Comparison of ENCODE assay signal across 10 mouse cellular contexts in genomic region chr1:132530631-132531191, GRCm38 (mm10). TPM values are rescaled to one million over a fixed set of nuclear protein-coding genes. Genes with fewer than 3 reads are reported as not detected.
A peak's percentile ranks its signal among the peaks of the same experiment; 100 is the strongest.
DNase-seq lines count a peak whose midpoint lies in the region; ATAC-seq lines count a peak whose summit lies in the region.
"Had no signal": no experiment of that assay in that cellular context is flagged by ENCODE, and none has a peak within 500 bp of the region (broad histone marks: within the 10 kb centered on the region; RNA-seq: fewer than 3 reads in every experiment).

No protein-coding gene starts in this region.

- H3K27ac ChIP-seq in neural tube, embryonic 11.5 days (ENCODE audit: low read depth, low read length), result 0 out of 2 replicates have a peak overlapping the region, but pooled peaks have one; percentile 50
- peak overlapping the region; percentile 71; the same call in 1 of the 2 replicates for H3K27ac ChIP-seq in forebrain, embryonic 14.5 days (ENCODE audit: low read depth, low read length)
- H3K27ac ChIP-seq in limb, embryonic 12.5 days, result peak overlapping the region; percentile 56
- H3K27ac ChIP-seq in kidney, embryonic 14.5 days (ENCODE audit: low read depth, low read length), result no peak overlapping the region

- no peaks in the 10 kb centered on the region for H3K36me3 ChIP-seq in neural tube, embryonic 11.5 days (ENCODE audit: control insufficient read depth, insufficient read depth, low read length)
- peaks cover 29% of the 10 kb centered on the region for H3K36me3 ChIP-seq in forebrain, embryonic 14.5 days (ENCODE audit: control insufficient read depth, insufficient read depth, low read length)
- no peaks in the 10 kb centered on the region for H3K36me3 ChIP-seq in limb, embryonic 12.5 days
- H3K36me3 ChIP-seq in kidney, embryonic 14.5 days (ENCODE audit: control insufficient read depth, insufficient read depth, low read length), result no peaks in the 10 kb centered on the region

- no peaks in the 10 kb centered on the region for H3K27me3 ChIP-seq in neural tube, embryonic 11.5 days (ENCODE audit: control insufficient read depth, insufficient read depth, low read length)
- H3K27me3 ChIP-seq in forebrain, embryonic 14.5 days (replicated peaks; ENCODE audit: control insufficient read depth, insufficient read depth, low read length), result no peaks in the 10 kb centered on the region
- H3K27me3 ChIP-seq in limb, embryonic 12.5 days, result peaks cover 41% of the 10 kb centered on the region
- no peaks in the 10 kb centered on the region; the same call in 1 of the 2 replicates for H3K27me3 ChIP-seq in kidney, embryonic 14.5 days (ENCODE audit: control insufficient read depth, insufficient read depth, low read length)

- no peak overlapping the region for H3K4me3 ChIP-seq in neural tube, embryonic 11.5 days (ENCODE audit: low read depth, low read length)
- H3K4me3 ChIP-seq in forebrain, embryonic 14.5 days (ENCODE audit: low read depth, low read length), result no peak overlapping the region
- H3K4me3 ChIP-seq in limb, embryonic 12.5 days (replicated peaks), result no peak overlapping the region
- no peak overlapping the region for H3K4me3 ChIP-seq in kidney, embryonic 14.5 days (ENCODE audit: low read length)

- H3K4me2 ChIP-seq in neural tube, embryonic 11.5 days (ENCODE audit: low read depth), result no peak overlapping the region
- no peak overlapping the region for H3K4me2 ChIP-seq in forebrain, embryonic 14.5 days (ENCODE audit: low read length)
- H3K4me2 ChIP-seq in limb, embryonic 12.5 days, result peak overlapping the region; percentile 26
- H3K4me2 ChIP-seq in kidney, embryonic 14.5 days (replicated peaks; ENCODE audit: low read depth, low read length), result no peak overlapping the region

- peak; percentile 75 for DNase-seq in neural tube, embryonic 11.5 days (ENCODE audit: low spot score)
- no peak for DNase-seq in neural tube, embryonic 10.5 days (ENCODE audit: extremely low spot score, low spot score)
- DNase-seq in forebrain, embryonic 14.5 days (ENCODE audit: low spot score), result peak; percentile 71
- no peak for DNase-seq in gastrocnemius, adult 8-10 months (ENCODE audit: low spot score in 2 of 2)
- no peak for DNase-seq in urinary bladder, adult 2 months (ENCODE audit: low spot score)
- no peak for DNase-seq in Muller cell, postnatal 12 days (ENCODE audit: inconsistent ontology term)
- DNase-seq: adrenal gland, postnatal 10 days; kidney, adult 9 months had no signal

- no peak overlapping the region for H3K9ac ChIP-seq in neural tube, embryonic 11.5 days (ENCODE audit: low read length)
- no peak overlapping the region for H3K9ac ChIP-seq in forebrain, embryonic 14.5 days (ENCODE audit: low read length)
- H3K9ac ChIP-seq in limb, embryonic 12.5 days (replicated peaks), result peak overlapping the region; percentile 19; the same call in 1 of the 2 replicates
- no peak overlapping the region for H3K9ac ChIP-seq in kidney, embryonic 14.5 days (ENCODE audit: low read depth, low read length)

- 1% methylated on average over 5 of the region's 5 CpGs for WGBS in neural tube, embryonic 11.5 days
- WGBS in forebrain, embryonic 14.5 days, result 0% methylated on average over 5 of the region's 5 CpGs
- WGBS in limb, embryonic 12.5 days, result 3% methylated on average over 5 of the region's 5 CpGs
- WGBS in kidney, embryonic 14.5 days, result 10% methylated on average over 5 of the region's 5 CpGs

- H3K4me1 ChIP-seq in neural tube, embryonic 11.5 days (ENCODE audit: control insufficient read depth, insufficient read depth, low read length), result peaks cover 29% of the 10 kb centered on the region
- peaks cover 16% of the 10 kb centered on the region for H3K4me1 ChIP-seq in forebrain, embryonic 14.5 days (ENCODE audit: control insufficient read depth, insufficient read depth, low read length)
- H3K4me1 ChIP-seq in limb, embryonic 12.5 days (replicated peaks), result peaks cover 57% of the 10 kb centered on the region
- H3K4me1 ChIP-seq in kidney, embryonic 14.5 days (ENCODE audit: control insufficient read depth, insufficient read depth, low read length), result 0 out of 2 replicates have a peak, but pooled peaks cover 3% of the 10 kb centered on the region

- no peaks in the 10 kb centered on the region for H3K9me3 ChIP-seq in neural tube, embryonic 11.5 days (ENCODE audit: control insufficient read depth, low read length)
- no peaks in the 10 kb centered on the region for H3K9me3 ChIP-seq in forebrain, embryonic 14.5 days (replicated peaks; ENCODE audit: control insufficient read depth, low read length)
- no peaks in the 10 kb centered on the region for H3K9me3 ChIP-seq in limb, embryonic 12.5 days
- H3K9me3 ChIP-seq in kidney, embryonic 14.5 days (ENCODE audit: control insufficient read depth, low read length), result no peaks in the 10 kb centered on the region

- ATAC-seq in neural tube, embryonic 11.5 days (ENCODE audit: insufficient read depth, low FRiP score, low TSS enrichment), result peak; percentile 72
- peak; percentile 71 for ATAC-seq in forebrain, embryonic 14.5 days
- ATAC-seq in limb, embryonic 12.5 days (ENCODE audit: insufficient number of reproducible peaks, insufficient read depth, low FRiP score, low TSS enrichment, low read depth), result peak; percentile 21; the same call in 1 of the 2 replicates
- no peak for ATAC-seq in kidney, embryonic 14.5 days (ENCODE audit: low FRiP score, low TSS enrichment)

RNA-seq across cellular contexts. Expression of gene Cntn2, which starts 12.3 kb away (rescaled TPM):
- 53.2 and 59.9 TPM in 2 replicates for polyA plus RNA-seq in neural tube, embryonic 11.5 days (2014; fragmentation: Nextera tagmentation; extraction: Ambion mirVana)
- 68.0 and 102 TPM in 2 replicates for polyA plus RNA-seq in forebrain, embryonic 14.5 days (2014; fragmentation: Nextera tagmentation; extraction: Ambion mirVana)
- 0.76 and 2.1 TPM in 2 replicates for polyA plus RNA-seq in limb, embryonic 12.5 days (2016; fragmentation: Nextera tagmentation; extraction: Ambion mirVana)
- not detected for total RNA-seq in gastrocnemius, adult 8-10 months (2022)
- 0.03 and 0.04 TPM in 2 replicates for polyA plus RNA-seq in urinary bladder, adult 2 months (2012; rRNA removed)
- 0.26 and 0.32 TPM in 2 replicates for polyA plus RNA-seq in kidney, embryonic 14.5 days (2014; fragmentation: Nextera tagmentation; extraction: Ambion mirVana)

RNA-seq across cellular contexts. Expression of gene Tmem81, which starts 24.7 kb away (rescaled TPM):
- polyA plus RNA-seq in neural tube, embryonic 11.5 days (2014; fragmentation: Nextera tagmentation; extraction: Ambion mirVana), result 1.4 and 1.8 TPM in 2 replicates
- 0.74 and 1.1 TPM in 2 replicates for polyA plus RNA-seq in forebrain, embryonic 14.5 days (2014; fragmentation: Nextera tagmentation; extraction: Ambion mirVana)
- polyA plus RNA-seq in limb, embryonic 12.5 days (2016; fragmentation: Nextera tagmentation; extraction: Ambion mirVana), result 2.1 and 2.2 TPM in 2 replicates
- 1 to 10 TPM; 1.2 to 1.9 (median 1.3) TPM for total RNA-seq in gastrocnemius, adult 8-10 months (2022)
- 6.3 and 6.5 TPM in 2 replicates for polyA plus RNA-seq in urinary bladder, adult 2 months (2012; rRNA removed)
- 1.1 and 2.1 TPM in 2 replicates for polyA plus RNA-seq in kidney, embryonic 14.5 days (2014; fragmentation: Nextera tagmentation; extraction: Ambion mirVana)

RNA-seq across cellular contexts. Expression of gene Rbbp5, which starts 53.5 kb away (rescaled TPM):
- polyA plus RNA-seq in neural tube, embryonic 11.5 days (2014; fragmentation: Nextera tagmentation; extraction: Ambion mirVana), result 63.2 and 68.3 TPM in 2 replicates
- polyA plus RNA-seq in forebrain, embryonic 14.5 days (2014; fragmentation: Nextera tagmentation; extraction: Ambion mirVana), result 46.5 and 53.7 TPM in 2 replicates
- polyA plus RNA-seq in limb, embryonic 12.5 days (2016; fragmentation: Nextera tagmentation; extraction: Ambion mirVana), result 63.4 and 66.2 TPM in 2 replicates
- 10 to 100 TPM; 17.6 to 21.6 (median 19.1) TPM for total RNA-seq in gastrocnemius, adult 8-10 months (2022)
- 29.5 and 31.6 TPM in 2 replicates for polyA plus RNA-seq in urinary bladder, adult 2 months (2012; rRNA removed)
- polyA plus RNA-seq in kidney, embryonic 14.5 days (2014; fragmentation: Nextera tagmentation; extraction: Ambion mirVana), result 27.9 and 47.3 TPM in 2 replicates

Comparison
In these comparisons a context has a peak if more than half of its experiments do, and no peak if none do; other contexts are left out.
1. DNase-seq: peak in neural tube, embryonic 11.5 days (single experiment) and forebrain, embryonic 14.5 days (single experiment); none in neural tube, embryonic 10.5 days (single experiment), gastrocnemius, adult 8-10 months (0 of 2), urinary bladder, adult 2 months (single experiment) and Muller cell, postnatal 12 days (single experiment).
2. RNA of gene Cntn2, which starts 12.3 kb away (polyA plus RNA-seq): 68.0 to 102 TPM in forebrain, embryonic 14.5 days and 53.2 to 59.9 TPM in neural tube, embryonic 11.5 days; 0.76 to 2.1 TPM in limb, embryonic 12.5 days, 0.26 to 0.32 TPM in kidney, embryonic 14.5 days and 0.03 to 0.04 TPM in urinary bladder, adult 2 months; every median in the first group is over 10 times any median in the second.